Mouse (Mus musculus) embryonic fibroblast, embryonic 13.5 days (primary cell): ENCODE measurements around the gene Sypl.

Source experiments
- CTCF ChIP-seq: IDR thresholded peaks from 2 replicates; pipeline ENCODE4 v1.5.1; 2011; ENCODE audit warnings: mild to moderate bottlenecking, control low read depth, low read length, moderate library complexity, borderline replicate concordance; ENCODE audit not compliant: insufficient read depth
- POLR2A ChIP-seq: IDR thresholded peaks from 2 replicates; pipeline ENCODE4 v1.6.1; 2011; ENCODE audit warnings: low read depth, mild to moderate bottlenecking, control low read depth, low read length, moderate library complexity

GRCm38 (mm10) chr12:32911569-32911968 lies 42.1 kb upstream of the Sypl start:
- TF ChIP-seq CTCF, result no peak
- no peak for TF ChIP-seq POLR2A
